In genomic region chr11:102864272-102864671, GRCm38 (mm10) we compare ENCODE assay signal across 8 mouse cellular contexts. TPM values are rescaled to one million over a fixed set of nuclear protein-coding genes. Genes with fewer than 3 reads are reported as not detected.
DNase-seq lines count a peak whose midpoint lies in the region; ATAC-seq and TF ChIP-seq lines count a peak whose summit lies in the region.

No protein-coding gene starts in this region.

- TF ChIP-seq CTCF in thymus, adult 2 months (IDR thresholded peaks at IDR 0.05; ENCODE audit: borderline replicate concordance, control insufficient read depth, extremely low read depth, insufficient read depth, low read length, poor library complexity) = no peak
- TF ChIP-seq CTCF in liver, postnatal 0 days (IDR thresholded peaks at IDR 0.05; ENCODE audit: low read depth) = peak; percentile 67
- peak; percentile 91 for TF ChIP-seq CTCF in stomach, postnatal 0 days (IDR thresholded peaks at IDR 0.05; ENCODE audit: low read depth)

- no peak overlapping the region for H3K9ac ChIP-seq in forebrain, embryonic 12.5 days
- no peak overlapping the region for H3K9ac ChIP-seq in liver, postnatal 0 days (replicated peaks)
- no peak overlapping the region for H3K9ac ChIP-seq in stomach, postnatal 0 days (ENCODE audit: low read length)

- H3K4me3 ChIP-seq in forebrain, embryonic 10.5 days = no peak overlapping the region
- no peak overlapping the region for H3K4me3 ChIP-seq in forebrain, embryonic 12.5 days (replicated peaks)
- H3K4me3 ChIP-seq in thymus, adult 2 months (ENCODE audit: control insufficient read depth, insufficient read depth, low read length) = no peak overlapping the region
- no peak overlapping the region for H3K4me3 ChIP-seq in liver, postnatal 0 days (ENCODE audit: low read depth, low read length)
- no peak overlapping the region for H3K4me3 ChIP-seq in stomach, postnatal 0 days (ENCODE audit: low read depth, low read length)

- peak; percentile 56 for DNase-seq in forebrain, embryonic 10.5 days (ENCODE audit: extremely low spot score, low spot score)
- peak; percentile 39 for DNase-seq in thymus, adult 2 months
- DNase-seq in thymus, adult 18-20 months = no peak
- DNase-seq in embryo, embryonic 10.5 days (ENCODE audit: low spot score) = peak; percentile 88
- DNase-seq in kidney, adult 8-10 months = peak; percentile 37 to 79
- DNase-seq in liver, postnatal 0 days = peak; percentile 64
- DNase-seq in stomach, postnatal 0 days (ENCODE audit: low spot score) = peak; percentile 76

- peaks cover 100% of the 10 kb centered on the region for H3K36me3 ChIP-seq in forebrain, embryonic 10.5 days (replicated peaks)
- peaks cover 97% of the 10 kb centered on the region for H3K36me3 ChIP-seq in forebrain, embryonic 12.5 days (replicated peaks)
- peaks cover 59% of the 10 kb centered on the region for H3K36me3 ChIP-seq in thymus, adult 2 months (ENCODE audit: control insufficient read depth, insufficient read depth, low read length)
- peaks cover 62% of the 10 kb centered on the region for H3K36me3 ChIP-seq in liver, postnatal 0 days (replicated peaks; ENCODE audit: insufficient read depth, low read length)
- H3K36me3 ChIP-seq in stomach, postnatal 0 days (ENCODE audit: control insufficient read depth, insufficient read depth, low read length) = peaks cover 15% of the 10 kb centered on the region

- H3K27ac ChIP-seq in forebrain, embryonic 10.5 days = no peak overlapping the region
- H3K27ac ChIP-seq in forebrain, embryonic 12.5 days = no peak overlapping the region
- H3K27ac ChIP-seq in thymus, adult 2 months (ENCODE audit: control insufficient read depth, insufficient read depth, low read length) = no peak overlapping the region
- H3K27ac ChIP-seq in liver, postnatal 0 days (ENCODE audit: low read depth) = no peak overlapping the region
- no peak overlapping the region for H3K27ac ChIP-seq in stomach, postnatal 0 days (replicated peaks)

- no peaks in the 10 kb centered on the region for H3K27me3 ChIP-seq in forebrain, embryonic 10.5 days (ENCODE audit: poor library complexity, severe bottlenecking)
- H3K27me3 ChIP-seq in forebrain, embryonic 12.5 days = no peaks in the 10 kb centered on the region
- H3K27me3 ChIP-seq in thymus, adult 2 months (ENCODE audit: control insufficient read depth, insufficient read depth, low read length) = no peaks in the 10 kb centered on the region
- H3K27me3 ChIP-seq in liver, postnatal 0 days (ENCODE audit: insufficient read depth, low read length) = no peaks in the 10 kb centered on the region
- no peaks in the 10 kb centered on the region for H3K27me3 ChIP-seq in stomach, postnatal 0 days (ENCODE audit: control insufficient read depth, insufficient read depth, low read length)

- no peak overlapping the region for H3K4me2 ChIP-seq in forebrain, embryonic 12.5 days
- no peak overlapping the region for H3K4me2 ChIP-seq in liver, postnatal 0 days (ENCODE audit: low read depth, low read length)
- H3K4me2 ChIP-seq in stomach, postnatal 0 days (replicated peaks; ENCODE audit: low read depth) = no peak overlapping the region

- H3K4me1 ChIP-seq in forebrain, embryonic 10.5 days = no peaks in the 10 kb centered on the region
- H3K4me1 ChIP-seq in forebrain, embryonic 12.5 days = no peaks in the 10 kb centered on the region
- no peaks in the 10 kb centered on the region for H3K4me1 ChIP-seq in thymus, adult 2 months (replicated peaks; ENCODE audit: control insufficient read depth, insufficient read depth, low read length)
- no peaks in the 10 kb centered on the region for H3K4me1 ChIP-seq in liver, postnatal 0 days (ENCODE audit: insufficient read depth)
- no peaks in the 10 kb centered on the region for H3K4me1 ChIP-seq in stomach, postnatal 0 days (replicated peaks; ENCODE audit: control insufficient read depth, insufficient read depth)

- no peak for ATAC-seq in forebrain, embryonic 12.5 days (ENCODE audit: low FRiP score)
- ATAC-seq in liver, postnatal 0 days = no peak
- ATAC-seq in stomach, postnatal 0 days (ENCODE audit: low FRiP score, low TSS enrichment) = no peak

- no peaks in the 10 kb centered on the region for H3K9me3 ChIP-seq in forebrain, embryonic 10.5 days
- no peaks in the 10 kb centered on the region for H3K9me3 ChIP-seq in forebrain, embryonic 12.5 days
- H3K9me3 ChIP-seq in liver, postnatal 0 days (ENCODE audit: low read length) = no peaks in the 10 kb centered on the region
- H3K9me3 ChIP-seq in stomach, postnatal 0 days (ENCODE audit: control insufficient read depth, low read length) = no peaks in the 10 kb centered on the region

- TF ChIP-seq POLR2A in thymus, adult 2 months (IDR thresholded peaks at IDR 0.05; ENCODE audit: control insufficient read depth, extremely low read depth, insufficient read depth, low read length, poor library complexity) = no peak

- no peak for TF ChIP-seq EP300 in liver, postnatal 0 days (IDR thresholded peaks at IDR 0.05; ENCODE audit: low read depth)
- no peak for TF ChIP-seq EP300 in stomach, postnatal 0 days (optimal IDR thresholded peaks at IDR 0.05)

- 68% methylated on average over 4 of the region's 4 CpGs for WGBS in forebrain, embryonic 10.5 days
- 53% methylated on average over 4 of the region's 4 CpGs for WGBS in forebrain, embryonic 12.5 days
- 40% methylated on average over 4 of the region's 4 CpGs for WGBS in thymus, adult 2 months
- 36% methylated on average over 4 of the region's 4 CpGs for WGBS in liver, postnatal 0 days (ENCODE audit: insufficient replicate concordance)
- 22% methylated on average over 4 of the region's 4 CpGs for WGBS in stomach, postnatal 0 days

RNA-seq across cellular contexts. Expression of gene Eftud2, which starts 16.5 kb away (rescaled TPM):
- 376 and 379 TPM in 2 replicates for polyA plus RNA-seq in forebrain, embryonic 10.5 days (2016; fragmentation: Nextera tagmentation; extraction: Ambion mirVana)
- 274 and 279 TPM in 2 replicates for polyA plus RNA-seq in forebrain, embryonic 12.5 days (2016; fragmentation: Nextera tagmentation; extraction: Ambion mirVana)
- polyA plus RNA-seq in thymus, adult 2 months (2012; rRNA removed) = 215 and 245 TPM in 2 replicates
- 39.0 and 45.5 TPM in 2 replicates for polyA plus RNA-seq in liver, postnatal 0 days (2015; fragmentation: Nextera tagmentation; extraction: Ambion mirVana)
- polyA plus RNA-seq in stomach, postnatal 0 days (2015; fragmentation: Nextera tagmentation; extraction: Ambion mirVana) = 62.0 and 65.2 TPM in 2 replicates

RNA-seq across cellular contexts. Expression of gene Ccdc103, which starts 16.7 kb away (rescaled TPM):
- polyA plus RNA-seq in forebrain, embryonic 10.5 days (2016; fragmentation: Nextera tagmentation; extraction: Ambion mirVana) = 2.0 and 2.9 TPM in 2 replicates
- polyA plus RNA-seq in forebrain, embryonic 12.5 days (2016; fragmentation: Nextera tagmentation; extraction: Ambion mirVana) = 1.7 and 2.4 TPM in 2 replicates
- 0.28 TPM in 1 of 2 replicates, not detected in the other for polyA plus RNA-seq in thymus, adult 2 months (2012; rRNA removed)
- 0.39 and 0.51 TPM in 2 replicates for polyA plus RNA-seq in liver, postnatal 0 days (2015; fragmentation: Nextera tagmentation; extraction: Ambion mirVana)
- polyA plus RNA-seq in stomach, postnatal 0 days (2015; fragmentation: Nextera tagmentation; extraction: Ambion mirVana) = 0.30 and 0.56 TPM in 2 replicates

RNA-seq across cellular contexts. Expression of gene Fam187a, which starts 20.7 kb away (rescaled TPM):
- polyA plus RNA-seq in forebrain, embryonic 10.5 days (2016; fragmentation: Nextera tagmentation; extraction: Ambion mirVana) = 0.09 TPM in 1 of 2 replicates, not detected in the other
- polyA plus RNA-seq in forebrain, embryonic 12.5 days (2016; fragmentation: Nextera tagmentation; extraction: Ambion mirVana) = not detected in 2 replicates
- polyA plus RNA-seq in thymus, adult 2 months (2012; rRNA removed) = not detected in 2 replicates
- polyA plus RNA-seq in liver, postnatal 0 days (2015; fragmentation: Nextera tagmentation; extraction: Ambion mirVana) = not detected in 2 replicates
- polyA plus RNA-seq in stomach, postnatal 0 days (2015; fragmentation: Nextera tagmentation; extraction: Ambion mirVana) = not detected in 2 replicates

RNA-seq across cellular contexts. Expression of gene Higd1b, which starts 28.6 kb away (rescaled TPM):
- not detected in 2 replicates for polyA plus RNA-seq in forebrain, embryonic 10.5 days (2016; fragmentation: Nextera tagmentation; extraction: Ambion mirVana)
- polyA plus RNA-seq in forebrain, embryonic 12.5 days (2016; fragmentation: Nextera tagmentation; extraction: Ambion mirVana) = not detected in 2 replicates
- 0.36 and 1.4 TPM in 2 replicates for polyA plus RNA-seq in thymus, adult 2 months (2012; rRNA removed)
- polyA plus RNA-seq in liver, postnatal 0 days (2015; fragmentation: Nextera tagmentation; extraction: Ambion mirVana) = not detected in 2 replicates
- 3.2 and 5.9 TPM in 2 replicates for polyA plus RNA-seq in stomach, postnatal 0 days (2015; fragmentation: Nextera tagmentation; extraction: Ambion mirVana)

RNA-seq across cellular contexts. Expression of gene Gfap, which starts 36.4 kb away (rescaled TPM):
- 0.09 and 0.10 TPM in 2 replicates for polyA plus RNA-seq in forebrain, embryonic 10.5 days (2016; fragmentation: Nextera tagmentation; extraction: Ambion mirVana)
- polyA plus RNA-seq in forebrain, embryonic 12.5 days (2016; fragmentation: Nextera tagmentation; extraction: Ambion mirVana) = 0.09 TPM in 1 of 2 replicates, not detected in the other
- polyA plus RNA-seq in thymus, adult 2 months (2012; rRNA removed) = 0.94 and 1.1 TPM in 2 replicates
- polyA plus RNA-seq in liver, postnatal 0 days (2015; fragmentation: Nextera tagmentation; extraction: Ambion mirVana) = 3.6 and 3.8 TPM in 2 replicates
- polyA plus RNA-seq in stomach, postnatal 0 days (2015; fragmentation: Nextera tagmentation; extraction: Ambion mirVana) = 0.68 and 1.1 TPM in 2 replicates

Comparison
In these comparisons a context has a peak if more than half of its experiments do, and no peak if none do; other contexts are left out.
1. DNase-seq: peak in forebrain, embryonic 10.5 days (single experiment), thymus, adult 2 months (single experiment), embryo, embryonic 10.5 days (single experiment), kidney, adult 8-10 months (2 of 2), liver, postnatal 0 days (single experiment) and stomach, postnatal 0 days (single experiment); none in thymus, adult 18-20 months (0 of 2).